In the genomic region with DNA sequence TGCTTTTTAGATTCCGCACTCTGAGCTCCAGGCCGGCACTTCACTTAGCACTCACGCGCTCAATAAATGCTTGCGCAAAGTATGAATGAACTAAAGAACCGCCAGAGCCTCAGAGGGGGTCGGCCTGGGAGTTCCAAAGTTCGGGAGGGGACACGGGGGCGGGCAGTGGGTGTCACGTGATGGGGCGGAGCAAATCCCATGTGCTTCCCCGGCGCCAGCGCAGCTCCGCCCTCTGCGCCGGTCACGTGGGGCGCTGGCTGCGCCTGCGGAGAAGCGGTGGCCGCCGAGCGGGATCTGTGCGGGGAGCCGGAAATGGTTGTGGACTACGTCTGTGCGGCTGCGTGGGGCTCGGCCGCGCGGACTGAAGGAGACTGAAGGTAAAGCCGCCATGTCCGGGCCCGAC, we compare ENCODE assay signal across 8 mouse cellular contexts. TPM values are rescaled to one million over a fixed set of nuclear protein-coding genes. Genes with fewer than 3 reads are reported as not detected.
DNase-seq lines count a peak whose midpoint lies in the region; ATAC-seq lines count a peak whose summit lies in the region.

No protein-coding gene starts in this region.

- 0% methylated on average over 38 of the region's 38 CpGs for WGBS in heart, embryonic 13.5 days
- under 1% methylated on average over 38 of the region's 38 CpGs for WGBS in liver, embryonic 12.5 days (ENCODE audit: insufficient replicate concordance)
- under 1% methylated on average over 38 of the region's 38 CpGs for WGBS in stomach, embryonic 15.5 days

- H3K4me2 ChIP-seq in heart, embryonic 13.5 days: peak overlapping the region; percentile 98
- peak overlapping the region; percentile 89 for H3K4me2 ChIP-seq in liver, embryonic 12.5 days
- H3K4me2 ChIP-seq in stomach, embryonic 15.5 days: peak overlapping the region; percentile 89

- H3K4me3 ChIP-seq in heart, embryonic 13.5 days: peak overlapping the region; percentile 93
- H3K4me3 ChIP-seq in liver, embryonic 12.5 days: peak overlapping the region; percentile 99
- peak overlapping the region; percentile 88 for H3K4me3 ChIP-seq in stomach, embryonic 15.5 days (replicated peaks)

- H3K9me3 ChIP-seq in heart, embryonic 13.5 days: no peaks in the 10 kb centered on the region
- no peaks in the 10 kb centered on the region for H3K9me3 ChIP-seq in liver, embryonic 12.5 days (replicated peaks)
- H3K9me3 ChIP-seq in stomach, embryonic 15.5 days: no peaks in the 10 kb centered on the region

- peak overlapping the region; percentile 99 for H3K9ac ChIP-seq in heart, embryonic 13.5 days
- H3K9ac ChIP-seq in liver, embryonic 12.5 days: peak overlapping the region; percentile 99
- peak overlapping the region; percentile 78 for H3K9ac ChIP-seq in stomach, embryonic 15.5 days

- no peaks in the 10 kb centered on the region for H3K27me3 ChIP-seq in heart, embryonic 13.5 days (replicated peaks)
- H3K27me3 ChIP-seq in liver, embryonic 12.5 days (replicated peaks): no peaks in the 10 kb centered on the region
- no peaks in the 10 kb centered on the region for H3K27me3 ChIP-seq in stomach, embryonic 15.5 days (replicated peaks)

- peak overlapping the region; percentile 97 for H3K27ac ChIP-seq in heart, embryonic 13.5 days (replicated peaks)
- peak overlapping the region; percentile 93 for H3K27ac ChIP-seq in liver, embryonic 12.5 days
- H3K27ac ChIP-seq in stomach, embryonic 15.5 days: peak overlapping the region; percentile 95

- H3K4me1 ChIP-seq in heart, embryonic 13.5 days: peaks cover 32% of the 10 kb centered on the region
- peaks cover 45% of the 10 kb centered on the region for H3K4me1 ChIP-seq in liver, embryonic 12.5 days
- peaks cover 16% of the 10 kb centered on the region for H3K4me1 ChIP-seq in stomach, embryonic 15.5 days

- peaks cover 34% of the 10 kb centered on the region for H3K36me3 ChIP-seq in heart, embryonic 13.5 days
- peaks cover 35% of the 10 kb centered on the region for H3K36me3 ChIP-seq in liver, embryonic 12.5 days
- peaks cover 23% of the 10 kb centered on the region for H3K36me3 ChIP-seq in stomach, embryonic 15.5 days

- ATAC-seq in erythroid progenitor cell, adult 5-6 weeks (replicated peaks; ENCODE audit: low FRiP score, poor library complexity, severe bottlenecking): peak; percentile 79
- ATAC-seq in heart, embryonic 13.5 days (ENCODE audit: extremely low read depth, insufficient number of reproducible peaks, low FRiP score, low TSS enrichment): peak; percentile 91
- peak; percentile 84 for ATAC-seq in liver, embryonic 12.5 days
- peak; percentile 92 for ATAC-seq in stomach, embryonic 15.5 days (ENCODE audit: insufficient read depth, low FRiP score, low read depth)

- DNase-seq in CD4-positive helper T cell, adult 2 months (ENCODE audit: low read depth, low spot score): peak; percentile 96
- peak; percentile 84 for DNase-seq in brain, embryonic 18.5 days (ENCODE audit: low read depth, low spot score)
- DNase-seq in kidney, postnatal 10 days: peak; percentile 99
- DNase-seq in natural killer cell, adult 2 months (ENCODE audit: low spot score in 2 of 2): peak; percentile 90 to 92

RNA-seq across cellular contexts. Expression of a gene that starts 4.4 kb away (rescaled TPM):
- 105 and 116 TPM in 2 replicates for total RNA-seq in erythroid progenitor cell, adult 5-6 weeks (2015; ENCODE audit: low replicate concordance)
- total RNA-seq in erythroid progenitor cell, adult 5-6 weeks (2017; ENCODE audit: low replicate concordance): 109 and 153 TPM in 2 replicates
- 129 TPM in 2 replicates for polyA plus RNA-seq in heart, embryonic 13.5 days (2015; fragmentation: Nextera tagmentation; extraction: Ambion mirVana)
- 180 and 187 TPM in 2 replicates for polyA plus RNA-seq in liver, embryonic 12.5 days (2016; fragmentation: Nextera tagmentation; extraction: Ambion mirVana)
- 168 and 190 TPM in 2 replicates for polyA plus RNA-seq in stomach, embryonic 15.5 days (2015; fragmentation: Nextera tagmentation; extraction: Ambion mirVana)

RNA-seq across cellular contexts. Expression of a gene that starts 20.5 kb away (rescaled TPM):
- not detected in 2 replicates for total RNA-seq in erythroid progenitor cell, adult 5-6 weeks (2015; ENCODE audit: low replicate concordance)
- not detected in 2 replicates for total RNA-seq in erythroid progenitor cell, adult 5-6 weeks (2017; ENCODE audit: low replicate concordance)
- polyA plus RNA-seq in heart, embryonic 13.5 days (2015; fragmentation: Nextera tagmentation; extraction: Ambion mirVana): 5.1 and 6.0 TPM in 2 replicates
- polyA plus RNA-seq in liver, embryonic 12.5 days (2016; fragmentation: Nextera tagmentation; extraction: Ambion mirVana): 2.1 and 2.6 TPM in 2 replicates
- polyA plus RNA-seq in stomach, embryonic 15.5 days (2015; fragmentation: Nextera tagmentation; extraction: Ambion mirVana): 8.5 and 9.1 TPM in 2 replicates

RNA-seq across cellular contexts. Expression of a gene that starts 21.0 kb away (rescaled TPM):
- 71.7 and 115 TPM in 2 replicates for total RNA-seq in erythroid progenitor cell, adult 5-6 weeks (2015; ENCODE audit: low replicate concordance)
- total RNA-seq in erythroid progenitor cell, adult 5-6 weeks (2017; ENCODE audit: low replicate concordance): 125 and 131 TPM in 2 replicates
- polyA plus RNA-seq in heart, embryonic 13.5 days (2015; fragmentation: Nextera tagmentation; extraction: Ambion mirVana): 245 TPM in 2 replicates
- 277 and 289 TPM in 2 replicates for polyA plus RNA-seq in liver, embryonic 12.5 days (2016; fragmentation: Nextera tagmentation; extraction: Ambion mirVana)
- polyA plus RNA-seq in stomach, embryonic 15.5 days (2015; fragmentation: Nextera tagmentation; extraction: Ambion mirVana): 265 and 291 TPM in 2 replicates

RNA-seq across cellular contexts. Expression of a gene that starts 42.9 kb away (rescaled TPM):
- not detected in 2 replicates for total RNA-seq in erythroid progenitor cell, adult 5-6 weeks (2015; ENCODE audit: low replicate concordance)
- not detected in 2 replicates for total RNA-seq in erythroid progenitor cell, adult 5-6 weeks (2017; ENCODE audit: low replicate concordance)
- polyA plus RNA-seq in heart, embryonic 13.5 days (2015; fragmentation: Nextera tagmentation; extraction: Ambion mirVana): 0.92 and 1.2 TPM in 2 replicates
- polyA plus RNA-seq in liver, embryonic 12.5 days (2016; fragmentation: Nextera tagmentation; extraction: Ambion mirVana): 0.53 TPM in 1 of 2 replicates, not detected in the other
- 2.0 and 2.7 TPM in 2 replicates for polyA plus RNA-seq in stomach, embryonic 15.5 days (2015; fragmentation: Nextera tagmentation; extraction: Ambion mirVana)

RNA-seq across cellular contexts. Expression of a gene that starts 45.0 kb away (rescaled TPM):
- 2.9 and 10.5 TPM in 2 replicates for total RNA-seq in erythroid progenitor cell, adult 5-6 weeks (2015; ENCODE audit: low replicate concordance)
- 5.8 and 11.2 TPM in 2 replicates for total RNA-seq in erythroid progenitor cell, adult 5-6 weeks (2017; ENCODE audit: low replicate concordance)
- polyA plus RNA-seq in heart, embryonic 13.5 days (2015; fragmentation: Nextera tagmentation; extraction: Ambion mirVana): 52.6 and 56.2 TPM in 2 replicates
- 66.1 and 68.4 TPM in 2 replicates for polyA plus RNA-seq in liver, embryonic 12.5 days (2016; fragmentation: Nextera tagmentation; extraction: Ambion mirVana)
- 95.7 and 97.3 TPM in 2 replicates for polyA plus RNA-seq in stomach, embryonic 15.5 days (2015; fragmentation: Nextera tagmentation; extraction: Ambion mirVana)

Comparison
In these comparisons a context has a peak if more than half of its experiments do, and no peak if none do; other contexts are left out.
1. Peak in every context shown above with its lines: DNase-seq, ATAC-seq, H3K4me3 ChIP-seq and H3K27ac ChIP-seq.